Mouse (Mus musculus) midbrain, embryonic 14.5 days (tissue): ENCODE results near the gene Zc3h10. TPM values are rescaled to one million over a fixed set of nuclear protein-coding genes. Genes with fewer than 3 reads are reported as not detected.
"Not testable (repeated sequence)": the region's sequence is repeated elsewhere in the genome, so short reads cannot be mapped to it uniquely, and the experiment has no call there.

Source experiments
- ATAC-seq: fragments of 200-750 bp; cut with Nextera tagmentation; 2 replicates; pipeline ENCODE4 v1.8.0; 2017; ENCODE audit warnings: moderate number of reproducible peaks, moderate library complexity; ENCODE audit not compliant: low FRiP score, low TSS enrichment
- DNase-seq: peaks from one replicate; pipeline ENCODE4 v3.0.0-alpha.2; 2015
- H3K27ac ChIP-seq: fragments of 300-500 bp; sonication (generic); replicated peaks from 2 replicates; pipeline ENCODE4 v1.5.1; 2014; ENCODE audit warnings: mild to moderate bottlenecking, low read depth, low read length, moderate library complexity
- H3K27me3 ChIP-seq: fragments of 300-500 bp; sonication (generic); 2 replicates; pipeline ENCODE4 v1.6.1; 2014; ENCODE audit warnings: low read length, control low read depth, mixed read lengths; ENCODE audit not compliant: control insufficient read depth, insufficient read depth
- H3K36me3 ChIP-seq: fragments of 300-500 bp; sonication (generic); 2 replicates; pipeline ENCODE4 v1.6.1; 2014; ENCODE audit warnings: low read length, control low read depth; ENCODE audit not compliant: control insufficient read depth, insufficient read depth
- H3K4me1 ChIP-seq: fragments of 300-500 bp; sonication (generic); 2 replicates; pipeline ENCODE4 v1.6.1; 2014; ENCODE audit warnings: mild to moderate bottlenecking, antibody characterized with exemption, low read length, control low read depth; ENCODE audit not compliant: control insufficient read depth, insufficient read depth
- H3K4me2 ChIP-seq: fragments of 300-500 bp; sonication (generic); 2 replicates; pipeline ENCODE4 v1.6.1; 2014; ENCODE audit warnings: mild to moderate bottlenecking, low read length, moderate library complexity
- H3K4me3 ChIP-seq: fragments of 300-500 bp; sonication (generic); replicated peaks from 2 replicates; pipeline ENCODE4 v1.5.1; 2014; ENCODE audit warnings: low read depth, low read length
- H3K9ac ChIP-seq: fragments of 300-500 bp; sonication (generic); replicated peaks from 2 replicates; pipeline ENCODE4 v1.6.1; 2014; ENCODE audit warnings: mild to moderate bottlenecking, low read length, moderate library complexity
- H3K9me3 ChIP-seq: fragments of 300-500 bp; sonication (generic); 2 replicates; pipeline ENCODE4 v1.6.1; 2016; ENCODE audit warnings: low read length, control low read depth, mixed read lengths; ENCODE audit not compliant: control insufficient read depth
- WGBS: fragments of 180-500 bp; shearing (Covaris S2); extraction: QIAGEN DNeasy Blood & Tissue Kit; methylation state at CpG from one replicate; pipeline ENCODE4 v1.1.7; 2014; 5-methylcytosine and 5-hydroxymethylcytosine counted together
- polyA plus RNA-seq: library from polyadenylated mRNA; unstranded; fragments of >200 nt; fragmentation: Nextera tagmentation; extraction: Ambion mirVana; gene quantifications from 2 replicates; pipeline ENCODE4 v1.2.1, GENCODE M21; 2014

Gene Zc3h10
- polyA plus RNA-seq, 1 experiment from 2014 or later, result 19.6 TPM

GRCm38 (mm10) chr10:128509831-128510230 is 37.7 kb downstream of the Zc3h10 start:
- DNase-seq (no peak), ATAC-seq (no peak)
- Histone ChIP-seq H3K27ac (no peak overlapping the region), H3K9me3 (no peaks in the 10 kb centered on the region), H3K4me1 (no peaks in the 10 kb centered on the region), H3K36me3 (peaks cover 8% of the 10 kb centered on the region), H3K27me3 (no peaks in the 10 kb centered on the region), H3K4me2 (no peak overlapping the region), H3K9ac (no peak overlapping the region), H3K4me3 (no peak overlapping the region)
- 90% methylated on average over 4 of the region's 4 CpGs for WGBS

- H3K9me3 ChIP-seq, result no peaks in the 10 kb centered on the region
- no peaks in the 10 kb centered on the region for H3K27me3 ChIP-seq
- no peak overlapping the region for H3K4me3 ChIP-seq
- no peaks in the 10 kb centered on the region for H3K4me1 ChIP-seq
- no peak overlapping the region for H3K27ac ChIP-seq
- H3K4me2 ChIP-seq, result no peak overlapping the region
- peaks cover 8% of the 10 kb centered on the region for H3K36me3 ChIP-seq
- WGBS, result 87% methylated on average over 9 of the region's 9 CpGs
- no peak for ATAC-seq
- DNase-seq, result no peak
- H3K9ac ChIP-seq, result no peak overlapping the region
Observed at GRCm38 (mm10) chr10:128509203-128509602, 38.4 kb downstream of the Zc3h10 start.

GRCm38 (mm10) chr10:128508260-128508659 is 39.3 kb downstream of the Zc3h10 start:
- WGBS, result 87% methylated on average over 9 of the region's 9 CpGs
- no peaks in the 10 kb centered on the region for H3K4me1 ChIP-seq
- DNase-seq, result no peak
- H3K4me3 ChIP-seq, result no peak overlapping the region
- no peaks in the 10 kb centered on the region for H3K27me3 ChIP-seq
- H3K9me3 ChIP-seq, result no peaks in the 10 kb centered on the region
- peaks cover 5% of the 10 kb centered on the region for H3K36me3 ChIP-seq
- H3K9ac ChIP-seq, result no peak overlapping the region
- no peak overlapping the region for H3K27ac ChIP-seq
- H3K4me2 ChIP-seq, result no peak overlapping the region
- ATAC-seq, result no peak

GRCm38 (mm10) chr10:128505974-128506373 is 41.6 kb downstream of the Zc3h10 start:
- ATAC-seq (no peak), DNase-seq (no peak)
- Histone ChIP-seq H3K4me2 (no peak overlapping the region), H3K27me3 (no peaks in the 10 kb centered on the region), H3K4me1 (no peaks in the 10 kb centered on the region), H3K4me3 (no peak overlapping the region), H3K27ac (no peak overlapping the region), H3K36me3 (peaks cover 3% of the 10 kb centered on the region; the same call in 1 of the 2 replicates), H3K9me3 (no peaks in the 10 kb centered on the region), H3K9ac (no peak overlapping the region)
- WGBS, result 96% methylated on average over 14 of the region's 14 CpGs

GRCm38 (mm10) chr10:128505371-128505667 is 42.3 kb downstream of the Zc3h10 start:
- not testable (repeated sequence) for H3K27ac ChIP-seq

GRCm38 (mm10) chr10:128504641-128505370 is 42.8 kb downstream of the Zc3h10 start:
- H3K4me1 ChIP-seq, result no peaks in the 10 kb centered on the region
- H3K9ac ChIP-seq, result no peak overlapping the region
- H3K27me3 ChIP-seq, result no peaks in the 10 kb centered on the region
- H3K4me3 ChIP-seq, result no peak overlapping the region
- H3K4me2 ChIP-seq, result no peak overlapping the region
- no peak for ATAC-seq
- no peak overlapping the region for H3K27ac ChIP-seq
- no peaks in the 10 kb centered on the region for H3K9me3 ChIP-seq
- peaks cover 3% of the 10 kb centered on the region; the same call in 1 of the 2 replicates for H3K36me3 ChIP-seq
- 86% methylated on average over 9 of the region's 9 CpGs for WGBS
- DNase-seq, result no peak

More at GRCm38 (mm10) chr10:128505371-128505667, 42.3 kb downstream of the Zc3h10 start:
- H3K9ac ChIP-seq, DNase-seq, H3K27me3 ChIP-seq, ATAC-seq, H3K4me2 ChIP-seq, H3K4me1 ChIP-seq, H3K36me3 ChIP-seq, H3K9me3 ChIP-seq, H3K4me3 ChIP-seq: not testable (repeated sequence)
- WGBS, result 80% methylated on average over 5 of the region's 5 CpGs

- H3K27ac ChIP-seq, result no peak overlapping the region
- no peaks in the 10 kb centered on the region for H3K4me1 ChIP-seq
- ATAC-seq (no peak), DNase-seq (no peak)
- no peak overlapping the region for H3K4me3 ChIP-seq
- H3K4me2 ChIP-seq, result no peak overlapping the region
- no peak overlapping the region for H3K9ac ChIP-seq
- H3K27me3 ChIP-seq, result no peaks in the 10 kb centered on the region
- H3K36me3 ChIP-seq, result peaks cover 3% of the 10 kb centered on the region; the same call in 1 of the 2 replicates
- no peaks in the 10 kb centered on the region for H3K9me3 ChIP-seq
- 88% methylated on average over 3 of the region's 3 CpGs for WGBS
Observed at GRCm38 (mm10) chr10:128504012-128504411, 43.6 kb downstream of the Zc3h10 start.

GRCm38 (mm10) chr10:128503532-128503931 is 44.0 kb downstream of the Zc3h10 start:
- no peaks in the 10 kb centered on the region for H3K9me3 ChIP-seq
- WGBS, result 81% methylated on average over 8 of the region's 8 CpGs
- no peaks in the 10 kb centered on the region for H3K4me1 ChIP-seq
- ATAC-seq (no peak), DNase-seq (no peak)
- no peak overlapping the region for H3K4me2 ChIP-seq
- no peaks in the 10 kb centered on the region for H3K27me3 ChIP-seq
- no peak overlapping the region for H3K4me3 ChIP-seq
- peaks cover 3% of the 10 kb centered on the region; the same call in 1 of the 2 replicates for H3K36me3 ChIP-seq
- no peak overlapping the region for H3K27ac ChIP-seq
- no peak overlapping the region for H3K9ac ChIP-seq

- no peak for DNase-seq
- no peaks in the 10 kb centered on the region for H3K27me3 ChIP-seq
- 81% methylated on average over 5 of the region's 5 CpGs for WGBS
- H3K4me3 ChIP-seq, result no peak overlapping the region
- ATAC-seq, result no peak
- H3K9ac ChIP-seq, result no peak overlapping the region
- H3K27ac ChIP-seq, result no peak overlapping the region
- H3K4me2 ChIP-seq, result no peak overlapping the region
- H3K4me1 ChIP-seq, result 0 out of 2 replicates have a peak, but pooled peaks cover 2% of the 10 kb centered on the region
- H3K36me3 ChIP-seq, result no peaks in the 10 kb centered on the region
- H3K9me3 ChIP-seq, result no peaks in the 10 kb centered on the region
Observed at GRCm38 (mm10) chr10:128502341-128502740, 45.2 kb downstream of the Zc3h10 start.
